Mouse (Mus musculus) lung, embryonic 14.5 days (tissue): ENCODE results near the gene Tcte2. TPM values are rescaled to one million over a fixed set of nuclear protein-coding genes. Genes with fewer than 3 reads are reported as not detected.

Source experiments
- ATAC-seq: fragments of 200-750 bp; cut with Nextera tagmentation; 2 replicates; pipeline ENCODE4 v1.8.0; 2017; ENCODE audit warnings: mild to moderate bottlenecking, moderate TSS enrichment, moderate library complexity; ENCODE audit not compliant: insufficient read depth
- DNase-seq: peaks from one replicate; pipeline ENCODE4 v3.0.0-alpha.2; 2015
- H3K27ac ChIP-seq: fragments of 300-500 bp; sonication (generic); 2 replicates; pipeline ENCODE4 v1.5.1; 2014; ENCODE audit warnings: low read depth, mild to moderate bottlenecking, moderate library complexity
- H3K27me3 ChIP-seq: fragments of 300-500 bp; sonication (generic); 2 replicates; pipeline ENCODE4 v1.6.1; 2014; ENCODE audit warnings: low read length, control low read depth; ENCODE audit not compliant: insufficient read depth
- H3K36me3 ChIP-seq: fragments of 300-500 bp; sonication (generic); 2 replicates; pipeline ENCODE4 v1.6.1; 2014; ENCODE audit warnings: control low read depth; ENCODE audit not compliant: insufficient read depth
- H3K4me1 ChIP-seq: fragments of 300-500 bp; sonication (generic); 2 replicates; pipeline ENCODE4 v1.6.1; 2014; ENCODE audit warnings: antibody characterized with exemption, control low read depth; ENCODE audit not compliant: insufficient read depth
- H3K4me2 ChIP-seq: fragments of 300-500 bp; sonication (generic); 2 replicates; pipeline ENCODE4 v1.6.1; 2014; ENCODE audit warnings: mild to moderate bottlenecking
- H3K4me3 ChIP-seq: fragments of 300-500 bp; sonication (generic); 2 replicates; pipeline ENCODE4 v1.5.1; 2014; ENCODE audit warnings: low read depth, low read length
- H3K9ac ChIP-seq: fragments of 300-500 bp; sonication (generic); 2 replicates; pipeline ENCODE4 v1.6.1; 2014
- H3K9me3 ChIP-seq: fragments of 300-500 bp; sonication (generic); 2 replicates; pipeline ENCODE4 v1.6.1; 2016; ENCODE audit warnings: low read depth, low read length, control low read depth
- CTCF ChIP-seq: IDR thresholded peaks from 2 replicates; pipeline ENCODE4 v1.5.1; 2016; ENCODE audit warnings: antibody characterized with exemption, low read depth
- WGBS: fragments of 180-500 bp; shearing (Covaris S2); extraction: QIAGEN DNeasy Blood & Tissue Kit; methylation state at CpG from one replicate; pipeline ENCODE4 v1.1.7; 2014; 5-methylcytosine and 5-hydroxymethylcytosine counted together
- polyA plus RNA-seq: library from polyadenylated mRNA; unstranded; fragments of >200 nt; fragmentation: Nextera tagmentation; extraction: Ambion mirVana; gene quantifications from 2 replicates; pipeline ENCODE4 v1.2.1, GENCODE M21; 2014

Gene Tcte2
- polyA plus RNA-seq, 1 experiment from 2014 or later, result 5.8 TPM

DNA sequence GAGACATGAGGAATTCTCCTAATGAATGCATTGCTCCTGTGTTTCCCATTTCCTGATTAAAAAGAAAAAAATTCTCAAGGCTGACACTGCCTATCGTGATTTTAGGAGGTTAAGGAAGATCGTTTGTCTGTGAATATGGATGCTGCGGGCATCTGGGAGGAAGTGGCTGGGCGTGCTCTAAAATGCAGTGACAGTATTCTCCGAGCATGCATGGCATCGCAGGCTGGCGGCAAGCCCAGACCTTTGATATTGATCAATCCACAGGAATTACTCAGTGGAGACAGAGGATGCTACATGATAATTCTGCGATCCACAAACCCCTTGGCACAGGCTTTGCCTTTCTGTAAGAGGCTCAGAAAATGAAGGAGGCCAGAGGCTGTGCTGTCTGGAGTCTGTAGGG lies 92.4 kb downstream of the Tcte2 start:
- Histone ChIP-seq H3K4me2 (peak overlapping the region; percentile 16; the same call in 1 of the 2 replicates), H3K27ac (no peak overlapping the region)
- no peak for TF ChIP-seq CTCF

GRCm38 (mm10) chr17:13668052-13669015 lies 93.3 kb downstream of the Tcte2 start:
- Histone ChIP-seq H3K4me3 (no peak overlapping the region), H3K36me3 (no peaks in the 10 kb centered on the region), H3K27me3 (no peaks in the 10 kb centered on the region), H3K9ac (no peak overlapping the region), H3K4me2 (peak overlapping the region; percentile 16; the same call in 1 of the 2 replicates), H3K9me3 (no peaks in the 10 kb centered on the region; the same call in 1 of the 2 replicates), H3K27ac (no peak overlapping the region), H3K4me1 (peaks cover 19% of the 10 kb centered on the region)
- 19% methylated on average over 16 of the region's 16 CpGs for WGBS
- ATAC-seq (peak; percentile 38; the same call in 1 of the 2 replicates), DNase-seq (no peak)
- TF ChIP-seq CTCF, result no peak

More for the DNA sequence above, 92.4 kb downstream of the Tcte2 start:
- Histone ChIP-seq H3K9ac (no peak overlapping the region; the same call in 1 of the 2 replicates), H3K9me3 (no peaks in the 10 kb centered on the region; the same call in 1 of the 2 replicates), H3K4me3 (no peak overlapping the region), H3K4me1 (peaks cover 19% of the 10 kb centered on the region), H3K36me3 (no peaks in the 10 kb centered on the region), H3K27me3 (no peaks in the 10 kb centered on the region)
- ATAC-seq (no peak), DNase-seq (no peak)
- WGBS, result 33% methylated on average over 8 of the region's 8 CpGs

GRCm38 (mm10) chr17:13667006-13667405 lies 94.6 kb downstream of the Tcte2 start:
- no peak overlapping the region for H3K9ac ChIP-seq
- no peaks in the 10 kb centered on the region for H3K36me3 ChIP-seq
- H3K27me3 ChIP-seq, result no peaks in the 10 kb centered on the region
- DNase-seq (no peak), ATAC-seq (no peak)
- H3K4me3 ChIP-seq, result no peak overlapping the region
- H3K4me2 ChIP-seq, result no peak overlapping the region
- no peaks in the 10 kb centered on the region; the same call in 1 of the 2 replicates for H3K9me3 ChIP-seq
- whole genome bisulfite sequencing, result 68% methylated on average over 3 of the region's 3 CpGs
- no peak for TF ChIP-seq CTCF
- H3K27ac ChIP-seq, result no peak overlapping the region
- H3K4me1 ChIP-seq, result peaks cover 19% of the 10 kb centered on the region

- no peak for DNase-seq
These were observed 95.9 kb downstream of the Tcte2 start for GRCm38 (mm10) chr17:13665731-13666130.

GRCm38 (mm10) chr17:13663386-13664166 lies 98.0 kb downstream of the Tcte2 start:
- Histone ChIP-seq H3K27ac (no peak overlapping the region), H3K36me3 (no peaks in the 10 kb centered on the region), H3K27me3 (no peaks in the 10 kb centered on the region), H3K4me1 (peaks cover 11% of the 10 kb centered on the region), H3K9me3 (no peaks in the 10 kb centered on the region), H3K4me3 (no peak overlapping the region), H3K4me2 (no peak overlapping the region), H3K9ac (no peak overlapping the region)
- ATAC-seq (no peak), DNase-seq (no peak)
- 83% methylated on average over 13 of the region's 13 CpGs for WGBS
- no peak for TF ChIP-seq CTCF

More at GRCm38 (mm10) chr17:13665731-13666130, 95.9 kb downstream of the Tcte2 start:
- no peak for ATAC-seq
- Histone ChIP-seq H3K27ac (no peak overlapping the region), H3K4me1 (peaks cover 19% of the 10 kb centered on the region), H3K4me3 (no peak overlapping the region), H3K36me3 (no peaks in the 10 kb centered on the region), H3K27me3 (no peaks in the 10 kb centered on the region), H3K4me2 (no peak overlapping the region), H3K9ac (no peak overlapping the region), H3K9me3 (no peaks in the 10 kb centered on the region)
- WGBS, result 71% methylated on average over 1 of the region's 1 CpGs
- TF ChIP-seq CTCF, result no peak

Other genes starting within 250 kb of the Tcte2 start
- gene Afdn, start 1.3 kb downstream of the Tcte2 start, polyA plus RNA-seq, result 138 TPM in 2 replicates
- not detected in 2 replicates for gene Gm7168, start 186.5 kb upstream of the Tcte2 start, polyA plus RNA-seq
- not detected in 2 replicates for gene Gm7356, start 241.9 kb upstream of the Tcte2 start, polyA plus RNA-seq